Mouse (Mus musculus) neural tube, embryonic 13.5 days (tissue): Measurements from ENCODE around the gene Tubg1. TPM values are rescaled to one million over a fixed set of nuclear protein-coding genes. Genes with fewer than 3 reads are reported as not detected.

Source experiments
- ATAC-seq: fragments of 200-750 bp; cut with Nextera tagmentation; 2 replicates; pipeline ENCODE4 v1.8.0; 2017; ENCODE audit warnings: low read depth, mild to moderate bottlenecking, moderate TSS enrichment, moderate library complexity
- H3K27ac ChIP-seq: fragments of 300-500 bp; sonication (generic); replicated peaks from 2 replicates; pipeline ENCODE4 v1.5.1; 2015; ENCODE audit warnings: moderate library complexity, mild to moderate bottlenecking, inconsistent platforms
- H3K27me3 ChIP-seq: fragments of 300-500 bp; sonication (generic); 2 replicates; pipeline ENCODE4 v1.6.1; 2015; ENCODE audit warnings: mild to moderate bottlenecking, inconsistent platforms
- H3K36me3 ChIP-seq: fragments of 300-500 bp; sonication (generic); 2 replicates; pipeline ENCODE4 v1.6.1; 2015; ENCODE audit warnings: mild to moderate bottlenecking, inconsistent platforms
- H3K4me1 ChIP-seq: fragments of 300-500 bp; sonication (generic); replicated peaks from 2 replicates; pipeline ENCODE4 v1.6.1; 2015; ENCODE audit warnings: inconsistent platforms
- H3K4me2 ChIP-seq: fragments of 300-500 bp; sonication (generic); 2 replicates; pipeline ENCODE4 v1.6.1; 2015; ENCODE audit warnings: inconsistent platforms, mild to moderate bottlenecking, moderate library complexity
- H3K4me3 ChIP-seq: fragments of 300-500 bp; sonication (generic); 2 replicates; pipeline ENCODE4 v1.5.1; 2015; ENCODE audit warnings: mild to moderate bottlenecking, inconsistent platforms
- H3K9ac ChIP-seq: fragments of 300-500 bp; sonication (generic); 2 replicates; pipeline ENCODE4 v1.6.1; 2015; ENCODE audit warnings: moderate library complexity, mild to moderate bottlenecking, inconsistent platforms
- H3K9me3 ChIP-seq: fragments of 300-500 bp; sonication (generic); 2 replicates; pipeline ENCODE4 v1.6.1; 2016; ENCODE audit warnings: inconsistent platforms
- WGBS: fragments of 180-500 bp; shearing (Covaris S2); methylation state at CpG from one replicate; pipeline ENCODE4 v1.1.7; 2015; 5-methylcytosine and 5-hydroxymethylcytosine counted together
- microRNA-seq: library from miRNA; unstranded; fragments of <30 nt; microRNA quantifications from one replicate; pipeline ENCODE4, GENCODE M21; 2016
- polyA plus RNA-seq: library from polyadenylated mRNA; unstranded; fragments of >200 nt; fragmentation: Nextera tagmentation; extraction: Ambion mirVana; gene quantifications from 2 replicates; pipeline ENCODE4 v1.2.1, GENCODE M21; 2015

Gene Tubg1
- polyA plus RNA-seq, 1 experiment from 2014 or later, result 78.9 TPM

DNA sequence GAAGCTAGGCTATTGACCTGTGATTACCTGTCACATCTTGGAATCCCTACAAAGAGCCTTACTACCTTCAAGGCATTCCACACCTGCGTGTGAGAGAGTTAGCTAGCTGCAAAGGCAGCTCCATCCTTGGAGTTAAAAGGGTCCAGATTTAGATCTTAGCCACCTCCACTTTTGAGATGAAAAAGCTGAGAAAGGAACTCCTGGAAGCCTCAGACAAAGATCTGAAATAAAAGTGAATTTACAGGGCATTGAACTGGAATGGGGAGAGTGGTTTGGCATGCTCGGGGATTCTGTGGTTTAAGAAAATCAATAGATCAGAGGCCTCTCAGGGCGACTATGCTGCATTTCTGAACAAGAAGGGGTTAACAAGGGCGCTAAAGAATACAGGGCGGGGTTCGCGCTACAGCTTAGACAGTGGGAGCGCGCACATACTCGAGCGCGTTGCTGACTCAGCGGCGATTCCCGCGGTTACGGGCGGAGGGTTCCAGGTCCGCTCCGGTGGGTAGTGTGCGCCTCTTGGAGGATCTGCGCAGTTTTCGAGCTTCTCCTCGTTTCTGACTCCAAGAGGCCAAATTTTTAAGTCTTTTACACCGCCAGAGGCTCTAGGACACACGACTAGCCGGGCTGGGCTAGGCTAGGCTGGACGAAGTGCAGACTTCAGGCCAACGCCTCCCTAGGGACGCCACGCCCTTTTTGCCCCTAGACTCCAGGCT lies 52.1 kb downstream of the Tubg1 start:
- H3K4me2 ChIP-seq, result peak overlapping the region; percentile 87
- WGBS, result under 1% methylated on average over 31 of the region's 31 CpGs
- H3K9ac ChIP-seq, result peak overlapping the region; percentile 73
- H3K36me3 ChIP-seq, result peaks cover 11% of the 10 kb centered on the region
- peaks cover 60% of the 10 kb centered on the region for H3K27me3 ChIP-seq
- H3K27ac ChIP-seq, result peak overlapping the region; percentile 90
- H3K4me3 ChIP-seq, result peak overlapping the region; percentile 53
- no peaks in the 10 kb centered on the region for H3K9me3 ChIP-seq
- peak; percentile 73 for ATAC-seq
- H3K4me1 ChIP-seq, result peaks cover 86% of the 10 kb centered on the region

DNA sequence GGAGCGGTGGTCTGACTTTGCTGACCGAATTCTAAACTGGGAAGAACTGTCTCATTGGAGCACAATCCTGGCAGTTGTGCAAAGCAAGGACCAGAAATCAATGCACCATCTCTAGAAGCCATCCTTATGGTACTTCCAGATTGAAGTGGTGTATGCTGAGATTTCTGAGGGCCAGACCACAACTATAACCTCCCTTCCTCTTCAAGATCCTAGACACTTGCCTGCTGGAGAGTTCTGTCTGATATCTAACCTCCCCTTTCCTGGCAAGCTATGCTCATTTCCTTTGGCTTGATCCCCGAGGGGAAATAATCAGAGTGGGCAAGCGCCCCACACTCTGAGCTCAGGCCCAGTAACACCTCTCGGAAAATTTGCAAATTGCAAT lies 52.7 kb downstream of the Tubg1 start:
- H3K27ac ChIP-seq, result peak overlapping the region; percentile 90
- 15% methylated on average over 5 of the region's 5 CpGs for WGBS
- peaks cover 60% of the 10 kb centered on the region for H3K27me3 ChIP-seq

DNA sequence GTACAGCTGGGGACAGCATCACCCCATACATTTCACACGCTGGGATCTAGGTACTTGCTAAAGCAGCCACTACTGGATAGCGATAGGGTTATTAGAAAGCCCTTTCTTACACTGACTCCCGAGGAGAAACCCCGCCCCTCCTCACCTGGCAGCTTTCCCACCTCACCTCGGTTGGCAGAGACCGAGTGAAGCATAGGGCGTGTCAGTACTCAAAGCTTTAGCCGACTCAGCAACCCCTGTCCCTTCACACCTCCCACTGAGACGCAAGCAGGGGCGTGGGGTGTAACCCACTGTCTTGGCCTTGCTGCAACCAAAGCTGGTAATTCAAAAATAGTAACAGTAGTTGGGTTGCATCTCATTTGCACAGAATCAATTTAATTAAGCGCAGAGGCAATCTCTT lies 53.4 kb downstream of the Tubg1 start:
- Histone ChIP-seq H3K9me3 (no peaks in the 10 kb centered on the region), H3K4me2 (peak overlapping the region; percentile 66), H3K9ac (0 out of 2 replicates have a peak overlapping the region, but pooled peaks have one; percentile 67), H3K36me3 (no peaks in the 10 kb centered on the region), H3K4me3 (no peak overlapping the region), H3K4me1 (peaks cover 92% of the 10 kb centered on the region), H3K27me3 (peaks cover 60% of the 10 kb centered on the region), H3K27ac (no peak overlapping the region)
- no peak for ATAC-seq
- WGBS, result 5% methylated on average over 11 of the region's 11 CpGs

More for the DNA sequence above, 52.7 kb downstream of the Tubg1 start:
- Histone ChIP-seq H3K36me3 (peaks cover 6% of the 10 kb centered on the region), H3K9me3 (no peaks in the 10 kb centered on the region), H3K4me3 (peak overlapping the region; percentile 53), H3K9ac (peak overlapping the region; percentile 73), H3K4me2 (peak overlapping the region; percentile 87), H3K4me1 (peaks cover 92% of the 10 kb centered on the region)
- no peak for ATAC-seq

DNA sequence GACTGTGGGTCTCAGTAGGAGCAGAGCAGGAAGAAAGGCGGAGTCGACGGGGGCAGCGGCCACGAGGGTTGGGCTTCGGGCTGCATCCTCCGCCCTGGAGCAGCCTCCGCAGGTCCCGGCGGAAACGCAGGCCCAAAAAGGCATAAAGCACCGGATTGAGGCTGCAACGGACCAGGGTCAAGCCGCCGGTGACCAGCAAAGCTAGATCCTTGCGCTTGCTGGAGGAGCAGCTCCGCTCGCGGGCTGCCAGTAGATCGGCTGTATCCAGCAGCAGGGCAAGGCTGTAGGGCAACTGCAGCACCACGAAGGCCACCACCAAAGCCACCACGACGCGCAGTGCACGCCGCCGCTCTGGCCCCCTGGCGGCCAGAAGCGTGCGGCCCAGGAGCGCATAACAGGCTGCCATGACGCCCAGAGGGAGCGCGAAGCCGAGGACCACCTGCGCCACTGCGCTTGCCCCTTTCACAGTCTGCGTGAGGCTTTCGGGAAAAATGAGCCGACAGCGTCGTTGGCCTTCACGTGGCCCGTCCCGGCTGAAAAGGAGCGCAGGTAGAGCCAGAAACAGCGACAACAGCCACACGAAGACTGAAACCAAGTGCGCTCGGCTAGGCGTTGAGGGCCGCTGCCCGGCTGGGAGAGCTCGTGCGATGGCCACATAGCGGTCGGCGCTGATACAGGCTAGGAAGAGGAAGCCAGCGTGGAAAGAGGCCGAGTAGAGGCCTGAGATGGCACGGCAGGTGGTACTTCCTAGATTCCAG lies 54.1 kb downstream of the Tubg1 start:
- Histone ChIP-seq H3K27ac (peak overlapping the region; percentile 75), H3K4me2 (peak overlapping the region; percentile 66), H3K4me3 (peak overlapping the region; percentile 39), H3K9ac (peak overlapping the region; percentile 67), H3K4me1 (peaks cover 89% of the 10 kb centered on the region), H3K27me3 (peaks cover 60% of the 10 kb centered on the region), H3K36me3 (no peaks in the 10 kb centered on the region), H3K9me3 (no peaks in the 10 kb centered on the region)
- under 1% methylated on average over 61 of the region's 61 CpGs for WGBS
- peak; percentile 40 for ATAC-seq

DNA sequence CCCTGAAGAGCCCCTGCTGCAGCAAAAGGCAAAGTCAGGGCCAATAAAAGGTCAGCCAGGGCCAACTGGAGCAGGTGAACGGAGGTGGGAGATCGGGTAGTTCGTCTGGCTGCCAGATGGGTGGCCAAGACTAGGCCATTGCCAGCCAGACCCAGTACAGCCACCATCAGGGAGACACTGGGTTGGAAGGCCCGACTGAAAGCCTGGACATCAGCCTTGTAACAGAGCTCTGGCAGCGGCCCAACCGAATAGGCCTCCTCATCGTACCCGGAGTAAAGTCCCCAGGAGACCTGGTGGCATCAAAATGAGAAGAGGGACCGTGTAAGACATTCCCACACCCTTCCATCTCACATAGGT lies 54.6 kb downstream of the Tubg1 start:
- H3K27me3 ChIP-seq, result peaks cover 60% of the 10 kb centered on the region
- H3K9me3 ChIP-seq, result no peaks in the 10 kb centered on the region
- peak overlapping the region; percentile 39 for H3K4me3 ChIP-seq
- no peak for ATAC-seq
- no peaks in the 10 kb centered on the region for H3K36me3 ChIP-seq
- 20% methylated on average over 9 of the region's 9 CpGs for WGBS
- H3K4me1 ChIP-seq, result peaks cover 84% of the 10 kb centered on the region
- H3K4me2 ChIP-seq, result peak overlapping the region; percentile 66
- peak overlapping the region; percentile 75 for H3K27ac ChIP-seq
- H3K9ac ChIP-seq, result peak overlapping the region; percentile 67

DNA sequence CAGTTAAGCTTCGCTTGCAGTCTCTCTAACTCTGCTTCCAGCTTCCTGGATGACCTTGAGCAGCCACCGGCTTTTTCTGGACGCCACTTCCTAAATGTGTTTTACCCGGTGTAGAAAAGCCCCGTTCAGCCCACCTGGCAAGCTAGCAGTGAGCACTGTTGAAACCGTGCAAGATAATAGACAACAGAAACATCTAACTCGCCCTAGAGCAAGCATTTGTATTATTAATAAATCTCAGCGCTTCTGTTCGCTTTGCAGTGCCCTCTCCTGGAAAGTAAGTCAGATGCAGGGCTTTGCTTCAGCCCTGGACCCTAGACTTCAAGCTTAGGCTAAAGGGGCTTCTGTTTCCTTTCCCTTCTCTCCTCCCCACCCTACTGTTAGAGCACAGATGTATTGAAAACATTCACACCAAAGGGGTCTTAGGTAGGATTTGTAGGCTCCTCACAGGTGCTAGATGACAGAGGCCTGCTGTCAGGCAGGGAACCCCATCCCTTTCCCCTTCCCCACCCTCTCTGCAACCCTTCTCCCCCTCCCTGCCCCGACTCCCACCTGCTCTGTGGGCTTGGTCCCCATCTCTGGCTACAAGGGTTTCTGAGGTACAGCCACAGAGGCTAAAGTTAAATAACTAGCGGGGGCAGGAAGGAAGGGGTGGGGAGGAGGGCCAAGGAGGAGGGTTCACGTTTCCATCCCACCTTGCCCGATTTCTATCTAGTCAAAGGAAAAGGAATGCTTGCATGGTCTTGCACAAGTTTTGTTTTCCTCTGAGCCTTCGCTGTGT lies 55.3 kb downstream of the Tubg1 start, which contains the start of gene Ccr10:
Ccr10 (minus strand) TSS at position 593 of the 778 bp plus-strand sequence.
- no peaks in the 10 kb centered on the region for H3K9me3 ChIP-seq
- WGBS, result 21% methylated on average over 14 of the region's 14 CpGs
- ATAC-seq, result no peak
- H3K4me1 ChIP-seq, result peaks cover 77% of the 10 kb centered on the region
- peak within 1 kb of the TSS; percentile 39 for H3K4me3 ChIP-seq
- peak within 1 kb of the TSS; percentile 75 for H3K27ac ChIP-seq
- H3K27me3 ChIP-seq, result peaks cover 58% of the 10 kb centered on the region
- no peaks in the 10 kb centered on the region for H3K36me3 ChIP-seq
- peak within 1 kb of the TSS; percentile 76 for H3K9ac ChIP-seq
- H3K4me2 ChIP-seq, result peak within 1 kb of the TSS; percentile 66

DNA sequence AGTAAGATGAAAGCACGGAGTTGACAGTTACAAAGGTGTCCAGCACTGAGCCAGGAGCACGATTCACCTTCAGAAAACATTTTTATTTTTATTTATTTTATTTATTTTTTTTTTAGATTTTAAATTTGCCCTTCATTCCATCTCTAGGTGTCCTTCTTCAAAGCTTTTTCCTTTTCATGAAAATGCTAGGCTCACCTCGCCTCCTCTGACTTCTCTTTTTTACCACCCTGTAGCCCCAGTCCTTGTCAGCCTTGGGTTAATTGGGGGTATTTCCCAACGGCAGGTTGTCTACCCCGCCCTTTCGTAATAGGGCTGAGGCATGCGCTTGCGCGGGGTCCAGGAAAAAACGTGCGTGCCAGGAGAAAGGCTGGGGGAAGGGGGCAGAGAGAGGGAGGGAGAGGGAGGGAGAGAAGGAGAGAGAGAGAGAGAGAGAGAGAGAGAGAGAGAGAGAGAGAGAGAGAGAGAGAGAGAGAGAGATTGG lies 55.9 kb downstream of the Tubg1 start:
- Histone ChIP-seq H3K27ac (peak overlapping the region; percentile 75; the same call in 1 of the 2 replicates), H3K4me2 (peak overlapping the region; percentile 66), H3K36me3 (no peaks in the 10 kb centered on the region), H3K9me3 (no peaks in the 10 kb centered on the region), H3K4me3 (peak overlapping the region; percentile 39), H3K4me1 (peaks cover 71% of the 10 kb centered on the region), H3K27me3 (peaks cover 57% of the 10 kb centered on the region), H3K9ac (peak overlapping the region; percentile 76)
- 8% methylated on average over 11 of the region's 11 CpGs for WGBS
- no peak for ATAC-seq

Small RNAs within 50 kb of the gene (microRNA-seq; reads per million reads assigned to microRNA genes)
- gene Gm27626, result not detected

Other genes with a start within 250 kb of the Tubg1 start
- 72.3 and 82.3 TPM in 2 replicates for gene Stat3, start 180.4 kb upstream of the Tubg1 start, polyA plus RNA-seq
- gene Cavin1, start 149.1 kb upstream of the Tubg1 start, polyA plus RNA-seq, result 46.7 and 49.3 TPM in 2 replicates
- 111 and 121 TPM in 2 replicates for gene Atp6v0a1, start 110.5 kb upstream of the Tubg1 start, polyA plus RNA-seq
- gene Naglu, start 49.9 kb upstream of the Tubg1 start, polyA plus RNA-seq, result 9.0 and 9.4 TPM in 2 replicates
- gene Hsd17b1, start 41.5 kb upstream of the Tubg1 start, polyA plus RNA-seq, result 0.37 and 0.47 TPM in 2 replicates
- gene Coasy, start 37.4 kb upstream of the Tubg1 start, polyA plus RNA-seq, result 39.9 and 45.5 TPM in 2 replicates
- gene Mlx, start 32.7 kb upstream of the Tubg1 start, polyA plus RNA-seq, result 87.3 and 96.9 TPM in 2 replicates
- gene Psmc3ip, start 24.5 kb upstream of the Tubg1 start, polyA plus RNA-seq, result 20.5 and 23.7 TPM in 2 replicates
- 25.8 and 26.1 TPM in 2 replicates for gene Retreg3, start within 50 bp of the Tubg1 start, polyA plus RNA-seq
- gene Tubg2, start 36.0 kb downstream of the Tubg1 start, polyA plus RNA-seq, result 35.5 and 38.9 TPM in 2 replicates
- gene Cntnap1, start 50.6 kb downstream of the Tubg1 start, polyA plus RNA-seq, result 4.6 and 5.1 TPM in 2 replicates
- gene Plekhh3, start 51.4 kb downstream of the Tubg1 start, polyA plus RNA-seq, result 10.3 and 13.0 TPM in 2 replicates
- gene Ccr10, start 55.5 kb downstream of the Tubg1 start, polyA plus RNA-seq, result 0.40 and 0.91 TPM in 2 replicates
- gene Ezh1, start 106.5 kb downstream of the Tubg1 start, polyA plus RNA-seq, result 15.4 and 17.9 TPM in 2 replicates
- gene Ramp2, start 126.1 kb downstream of the Tubg1 start, polyA plus RNA-seq, result 97.6 and 108 TPM in 2 replicates
- 114 and 117 TPM in 2 replicates for gene Vps25, start 133.8 kb downstream of the Tubg1 start, polyA plus RNA-seq
- 5.5 and 6.8 TPM in 2 replicates for gene Wnk4, start 140.6 kb downstream of the Tubg1 start, polyA plus RNA-seq
- 0.89 and 1.0 TPM in 2 replicates for gene Cntd1, start 159.1 kb downstream of the Tubg1 start, polyA plus RNA-seq
- gene Coa3, start 159.2 kb downstream of the Tubg1 start, polyA plus RNA-seq, result 211 and 238 TPM in 2 replicates
- gene Becn1, start 182.3 kb downstream of the Tubg1 start, polyA plus RNA-seq, result 173 and 178 TPM in 2 replicates
- 126 and 133 TPM in 2 replicates for gene Psme3, start 196.3 kb downstream of the Tubg1 start, polyA plus RNA-seq
- 2.0 and 2.1 TPM in 2 replicates for gene Aoc2, start 205.1 kb downstream of the Tubg1 start, polyA plus RNA-seq
- 0.07 TPM in 1 of 2 replicates, not detected in the other for gene Aoc3, start 210.7 kb downstream of the Tubg1 start, polyA plus RNA-seq
- gene G6pc, start 247.6 kb downstream of the Tubg1 start, polyA plus RNA-seq, result not detected in 2 replicates